Mouse (Mus musculus) left cerebral cortex, adult 8-10 months (tissue): ENCODE measurements around the gene Zfp518a. TPM values are rescaled to one million over a fixed set of nuclear protein-coding genes. Genes with fewer than 3 reads are reported as not detected.

Experiments
- DNase-seq, 2 experiments: peaks; one replicate each; pipeline ENCODE4 v3.0.0; 2022; ENCODE audit warnings: low spot score in 2 of 2
- total RNA-seq, 4 experiments: library from RNA; stranded (reverse); gene quantifications; 2 replicates each; pipeline ENCODE4 v1.2.4; 2022

Zfp518a gene
- 1 to 10 TPM; 6.4 to 9.5 (median 8.3) TPM for total RNA-seq

DNA sequence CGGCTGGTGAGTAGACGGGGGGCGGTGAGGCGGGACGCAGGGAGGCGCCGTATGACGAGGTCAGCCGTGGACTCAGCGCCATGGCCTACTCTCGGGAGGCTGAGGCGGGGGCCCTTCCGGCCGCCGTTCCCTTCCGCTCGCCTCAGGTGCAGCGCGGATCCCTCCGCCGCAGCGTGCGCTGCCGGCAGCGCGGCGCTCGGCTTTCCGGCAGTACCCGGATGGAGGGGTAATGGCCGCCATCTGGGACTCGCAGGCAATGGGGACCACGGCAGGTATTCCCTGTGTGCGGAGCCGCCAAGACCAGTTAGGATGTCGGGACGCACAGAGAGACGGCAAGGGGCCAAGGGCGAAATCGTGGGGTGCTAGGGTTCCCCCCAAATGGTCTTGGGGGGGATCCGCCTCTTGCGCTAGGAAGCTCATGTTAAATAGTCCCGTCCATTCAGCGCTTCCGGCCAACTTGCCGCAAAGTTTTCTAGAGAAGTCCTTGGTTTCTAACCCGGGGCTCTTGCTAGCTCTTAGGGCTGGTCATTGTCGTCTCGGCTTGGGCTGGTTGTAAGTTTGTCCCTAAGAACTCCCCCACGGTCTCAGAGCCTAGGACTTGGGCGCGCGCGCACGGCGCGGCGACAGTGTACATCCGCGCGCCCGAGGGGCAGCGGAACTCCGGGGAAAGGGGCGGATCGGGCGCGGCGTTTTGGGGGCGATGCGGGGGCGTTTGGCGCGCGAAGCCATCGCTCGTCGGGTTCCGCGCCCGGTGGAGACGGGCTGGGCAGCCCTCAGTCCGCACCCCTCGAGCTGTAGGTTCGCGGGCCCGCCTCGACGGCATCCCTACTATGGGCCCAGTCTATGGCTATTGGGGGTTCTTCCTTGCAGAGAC, at the start of gene Zfp518a:
Gene Zfp518a, plus strand, starts transcription at position 187 of the 874 bp plus-strand sequence.
- DNase-seq = peak; percentile 80 to 86

DNA sequence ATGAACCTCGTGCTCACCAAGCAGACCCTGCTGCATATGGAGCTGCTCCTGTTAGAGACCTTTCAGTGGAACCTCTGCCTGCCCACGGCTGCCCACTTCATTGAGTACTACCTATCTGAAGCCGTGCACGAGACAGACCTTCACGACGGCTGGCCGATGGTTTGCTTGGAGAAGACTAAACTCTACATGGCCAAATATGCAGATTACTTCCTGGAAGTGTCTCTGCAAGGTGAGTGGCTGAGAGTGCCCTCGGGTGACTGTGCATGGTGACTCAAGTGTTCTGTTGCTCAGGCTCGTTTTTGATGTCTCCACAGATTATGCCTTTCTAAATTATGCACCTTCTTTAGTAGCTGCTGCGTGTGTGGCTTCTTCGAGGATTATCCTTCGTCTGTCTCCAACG, 49.8 kb upstream of the Zfp518a start:
- no peak for DNase-seq

DNA sequence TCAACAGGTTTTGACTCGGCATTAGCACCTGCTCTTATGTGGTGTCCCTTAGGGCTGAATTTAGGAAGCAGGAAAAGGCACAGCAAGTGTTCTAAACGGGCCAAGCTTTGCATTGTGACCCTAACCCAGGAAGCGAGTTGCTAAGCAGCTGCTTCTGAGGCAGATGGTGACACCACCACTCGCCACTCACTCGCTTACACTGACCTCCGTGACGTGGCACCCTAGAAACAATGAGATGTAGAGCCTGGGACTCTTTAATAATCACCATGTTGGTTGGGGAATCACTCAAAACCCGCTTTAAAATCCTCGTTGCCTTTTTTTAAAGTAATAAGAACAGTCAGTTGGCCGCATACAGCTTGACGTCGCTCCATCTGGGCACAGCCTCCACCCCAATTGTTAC, 45.1 kb upstream of the Zfp518a start:
- no peak for DNase-seq

DNA sequence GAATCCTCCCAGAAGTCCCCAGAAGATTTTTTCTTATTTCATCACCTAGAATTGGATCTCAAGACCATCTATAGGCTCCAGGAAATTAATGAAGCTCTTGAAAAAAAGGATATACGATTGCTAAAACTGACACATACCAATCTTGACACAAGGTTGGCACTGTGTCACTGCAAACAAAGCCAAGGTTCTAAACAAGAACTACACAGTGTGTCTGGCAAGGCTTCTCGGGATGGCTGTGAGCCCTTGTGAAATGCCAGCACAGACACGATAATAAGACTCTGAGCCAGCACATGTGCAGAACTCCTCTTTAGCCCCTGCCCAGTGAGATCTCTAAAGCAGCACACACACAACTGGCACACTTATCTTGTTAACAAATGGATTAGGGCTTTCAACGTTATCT, 35.0 kb upstream of the Zfp518a start:
- peak in 1 of 2 experiments; percentile 18 for DNase-seq

DNA sequence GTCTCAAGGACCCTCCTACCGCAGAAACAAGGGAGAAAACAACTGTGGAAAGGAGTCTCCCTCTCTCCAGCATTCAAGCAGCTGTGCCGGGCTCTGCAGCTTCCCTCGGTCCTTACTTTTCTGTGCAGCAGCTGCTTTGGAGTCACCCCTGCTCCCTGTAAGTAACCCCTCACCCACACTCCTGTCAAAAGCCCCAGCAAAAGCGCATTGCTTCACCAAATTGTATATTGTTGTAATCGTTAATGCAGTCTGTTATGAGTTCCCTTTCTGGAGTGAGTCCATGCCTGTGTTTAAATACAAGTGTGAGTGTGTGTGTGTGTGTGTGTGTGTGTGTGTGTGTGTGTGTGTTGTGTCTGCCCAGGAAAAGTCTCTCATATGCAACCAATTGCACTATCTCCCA, 26.2 kb upstream of the Zfp518a start:
- no peak for DNase-seq

DNA sequence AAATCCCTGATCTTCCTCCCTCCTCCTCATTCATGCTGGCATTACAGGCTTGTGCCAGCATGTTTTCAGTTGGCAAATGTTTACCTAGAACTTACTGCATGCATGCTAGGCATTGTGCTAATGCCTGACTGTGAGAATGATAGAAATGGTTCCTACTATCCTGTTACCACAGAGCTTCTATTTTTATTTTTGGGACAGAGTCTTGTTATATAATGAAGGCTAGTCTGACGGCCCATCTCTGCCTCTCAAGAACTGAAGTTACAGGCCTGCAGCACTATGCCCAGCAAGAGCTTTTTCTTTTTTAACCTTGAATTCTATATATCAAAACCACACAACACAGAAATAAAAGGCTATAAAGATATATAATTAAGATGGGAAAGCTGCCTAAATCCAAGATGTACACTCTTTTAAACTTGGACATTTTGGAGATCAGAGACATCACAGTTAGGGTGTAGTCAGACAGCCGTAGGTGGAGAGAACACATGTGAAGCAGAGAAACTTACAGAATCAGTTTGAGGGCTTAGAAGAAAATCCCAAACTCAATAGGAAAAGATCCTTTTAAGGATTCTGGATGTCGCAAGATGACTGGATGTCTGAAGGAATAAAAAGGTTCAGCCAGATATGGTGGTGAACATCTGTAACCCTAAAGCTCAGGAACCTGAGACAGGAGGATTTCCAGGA, 24.9 kb upstream of the Zfp518a start:
- no peak for DNase-seq

DNA sequence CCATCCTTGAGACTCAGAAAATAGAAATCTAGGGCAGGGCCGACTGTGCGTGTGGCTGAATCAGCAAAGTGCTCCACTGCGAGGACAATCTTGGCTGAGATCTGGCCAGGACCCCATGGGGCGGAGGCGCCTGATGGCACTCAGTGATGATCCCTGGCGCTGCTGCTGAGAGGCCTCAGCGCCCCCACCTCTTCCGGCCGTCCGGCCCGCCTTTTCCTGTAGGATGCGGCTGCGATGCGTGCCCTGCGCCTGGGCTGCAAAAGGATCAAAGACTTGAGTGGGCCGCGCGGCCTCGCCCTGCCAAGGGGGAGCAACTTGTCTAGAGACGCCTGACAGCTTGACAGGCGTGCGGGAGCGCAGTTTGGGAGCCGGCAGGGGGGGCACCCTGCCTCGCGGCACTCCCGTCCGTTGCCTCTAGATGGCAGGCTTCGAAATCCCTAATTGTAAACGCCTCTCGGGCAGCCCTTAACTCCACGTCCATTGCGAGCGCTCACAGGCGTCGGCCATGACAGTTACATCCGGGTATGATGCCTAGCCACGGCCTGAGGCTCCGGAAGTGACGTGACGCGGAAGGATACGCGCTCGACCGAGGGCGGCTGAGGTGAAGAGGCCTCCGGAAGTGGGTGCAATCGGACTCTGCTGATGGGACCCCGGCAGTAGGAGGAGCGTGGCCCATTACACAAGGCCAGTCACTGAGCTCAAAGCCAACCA, 21.4 kb upstream of the Zfp518a start:
- DNase-seq = peak; percentile 69 to 87

DNA sequence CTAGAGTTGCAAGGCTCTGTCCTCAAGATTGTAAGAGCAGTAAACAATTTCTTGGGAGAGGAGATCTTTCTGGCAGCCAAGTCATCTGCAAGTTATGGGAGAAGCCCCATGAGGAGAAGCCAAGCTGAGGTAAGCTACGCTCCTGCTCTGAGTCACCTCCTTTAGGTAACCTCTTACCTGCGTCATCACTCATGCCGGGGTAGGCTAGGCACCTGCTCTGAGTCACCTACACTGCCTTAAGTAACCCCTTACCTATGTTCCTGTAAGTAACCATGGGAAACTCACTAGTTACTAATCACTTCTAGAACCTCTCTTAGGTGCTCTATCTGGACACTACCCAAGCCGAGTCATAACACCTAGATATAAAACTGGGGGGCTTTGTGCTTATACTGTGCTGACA, 12.8 kb upstream of the Zfp518a start:
- no peak for DNase-seq

DNA sequence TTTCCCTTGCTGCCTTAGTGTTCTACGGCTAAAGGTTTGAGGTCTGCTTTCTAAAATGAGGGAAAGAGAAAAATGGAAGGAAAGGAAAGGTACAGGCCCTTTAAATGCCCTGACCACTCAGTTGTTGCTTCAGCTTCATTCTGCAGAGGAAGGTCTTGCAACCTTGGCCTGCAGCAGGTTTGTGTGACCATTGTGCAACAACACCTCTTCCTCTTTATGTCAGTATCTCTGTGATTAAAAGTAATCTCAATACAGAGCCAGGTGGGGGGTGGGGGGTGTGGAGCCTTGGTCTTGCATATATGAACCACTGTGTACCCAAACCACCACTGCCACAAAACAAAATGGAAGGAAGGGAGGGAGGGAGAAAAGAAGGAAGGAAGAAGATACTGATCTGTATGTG, 5.6 kb upstream of the Zfp518a start:
- no peak for DNase-seq

DNA sequence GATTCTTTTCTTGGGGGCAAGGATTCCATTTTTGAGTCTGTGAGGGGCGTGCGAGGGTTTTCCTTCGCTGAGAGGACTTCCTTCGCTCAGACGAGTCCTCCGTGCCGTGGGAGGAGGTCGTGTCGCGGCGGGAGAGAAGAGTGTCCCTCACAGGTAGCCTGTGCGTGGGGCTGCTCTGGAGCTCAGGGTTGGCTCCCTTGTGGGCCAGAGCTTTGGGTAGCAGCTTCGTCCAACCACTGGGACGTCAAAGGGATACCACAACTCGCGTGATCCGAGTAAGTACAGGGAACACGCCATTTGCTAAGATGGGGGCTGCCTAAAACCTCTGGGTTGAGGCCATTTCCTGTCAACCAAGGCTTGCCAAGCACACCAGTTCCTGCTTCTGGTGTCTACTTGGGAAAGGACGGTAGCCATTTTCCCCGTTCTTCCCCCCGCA, 416 bp upstream of the Zfp518a start:
- DNase-seq = no peak

DNA sequence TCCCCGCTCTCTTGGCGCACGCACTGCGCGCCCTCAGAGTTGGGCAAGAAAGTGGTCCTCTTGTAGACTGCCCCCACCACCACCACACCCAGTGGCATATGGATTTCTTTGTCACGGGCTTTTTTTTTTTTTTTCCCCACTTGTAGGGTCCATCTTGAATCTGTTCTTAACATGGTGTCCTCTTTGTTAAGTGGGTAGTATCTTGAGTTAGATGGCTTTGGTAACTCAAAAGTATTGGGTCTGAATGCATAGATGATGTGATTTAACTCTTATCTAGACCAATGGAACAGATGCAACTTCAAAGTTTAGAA, 843 bp downstream of the Zfp518a start:
- DNase-seq = no peak

DNA sequence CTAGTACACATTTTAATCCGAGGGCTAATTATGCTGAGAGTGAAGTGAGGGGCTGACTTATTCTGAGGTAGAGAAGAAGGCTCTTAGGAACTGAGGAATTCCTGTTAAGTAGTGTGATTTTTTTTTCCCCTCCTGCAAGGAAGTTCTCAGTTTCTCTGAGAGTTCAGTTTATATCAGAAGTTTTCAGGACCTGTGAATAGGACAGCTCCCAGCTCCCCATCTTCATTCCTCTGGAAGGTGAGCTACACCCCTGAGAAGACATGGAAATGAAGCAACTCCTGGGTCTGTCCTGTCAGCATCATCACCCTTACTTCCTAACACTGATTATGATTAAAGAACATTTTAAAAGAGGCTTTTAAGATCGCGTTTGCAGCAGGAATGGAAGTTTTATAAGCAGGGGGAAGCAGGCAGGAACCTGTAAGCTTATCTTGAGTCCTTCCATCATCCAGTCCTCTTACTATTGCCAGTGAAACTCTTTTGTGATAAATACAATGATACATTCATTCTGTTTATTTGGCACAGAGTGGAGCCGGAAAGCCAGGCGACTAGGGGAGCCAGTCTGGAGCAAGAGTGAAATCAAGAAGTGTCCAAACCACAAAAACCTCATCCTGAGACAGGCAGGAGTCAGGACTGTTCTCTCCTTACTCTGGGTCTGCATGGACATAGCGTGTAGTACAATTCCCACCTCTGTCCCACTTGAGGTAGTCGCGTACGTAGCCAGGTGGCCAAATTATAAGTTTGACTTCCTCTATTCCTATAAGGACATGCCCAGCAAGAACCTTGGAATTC, 37.3 kb downstream of the Zfp518a start:
- DNase-seq = no peak

DNA sequence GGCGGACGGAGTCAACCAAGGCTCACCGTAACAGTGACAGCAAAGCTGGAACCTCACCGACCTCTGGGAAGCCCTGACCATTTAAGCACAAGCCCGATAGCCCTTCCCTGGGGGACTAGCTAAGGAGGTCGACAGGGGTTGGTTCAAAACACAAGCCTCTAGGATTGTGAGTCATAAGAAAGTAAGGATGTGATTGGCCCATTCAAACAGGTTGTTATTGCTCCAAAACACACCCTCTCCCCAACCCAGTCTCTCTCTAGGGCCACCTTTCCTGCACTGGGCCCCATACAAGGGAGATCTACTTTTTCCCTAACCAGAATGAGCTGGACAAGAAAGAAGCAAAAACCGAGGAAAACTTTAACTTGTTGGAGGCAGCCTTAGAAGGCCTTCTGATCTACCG, 40.9 kb downstream of the Zfp518a start:
- no peak for DNase-seq

DNA sequence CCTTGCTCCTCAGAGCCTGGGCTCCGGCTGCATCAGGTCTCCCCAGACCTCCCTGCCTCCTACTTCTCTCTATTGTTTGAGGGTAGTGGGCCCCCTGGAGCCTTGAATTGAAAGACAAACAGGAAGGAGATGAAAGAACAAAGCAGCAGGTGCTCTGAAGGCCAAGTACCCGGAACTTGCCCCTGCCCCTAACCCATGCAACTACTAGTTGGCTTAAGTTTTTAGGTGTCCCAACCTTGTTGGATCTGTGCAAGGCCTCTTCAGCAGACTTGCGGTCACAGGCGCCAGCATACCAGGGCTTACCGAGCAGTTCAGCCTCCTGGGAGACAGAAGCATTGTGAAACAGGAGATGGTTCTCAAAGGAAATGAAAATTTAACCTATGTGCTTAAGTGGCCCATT, 41.5 kb downstream of the Zfp518a start:
- DNase-seq = no peak

DNA sequence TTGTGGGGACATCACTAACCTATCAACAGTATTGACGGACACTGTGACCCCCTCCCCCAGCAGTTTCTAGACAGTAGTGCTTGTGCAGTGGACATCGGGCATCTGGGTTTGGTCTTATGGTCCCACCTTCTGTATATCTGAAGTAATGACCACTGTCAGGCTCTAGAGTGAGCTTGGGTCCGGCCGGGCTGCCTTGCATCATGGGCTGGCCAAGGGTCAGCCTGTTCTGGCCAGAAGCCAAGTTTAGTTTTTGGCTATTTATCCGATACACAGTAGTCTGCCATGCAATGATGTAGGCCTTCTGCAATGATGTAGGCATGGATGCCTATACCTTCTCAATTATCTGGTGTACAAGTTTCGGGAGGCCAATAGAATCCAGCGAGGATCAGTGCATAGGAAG, 49.0 kb downstream of the Zfp518a start:
- DNase-seq = no peak

DNA sequence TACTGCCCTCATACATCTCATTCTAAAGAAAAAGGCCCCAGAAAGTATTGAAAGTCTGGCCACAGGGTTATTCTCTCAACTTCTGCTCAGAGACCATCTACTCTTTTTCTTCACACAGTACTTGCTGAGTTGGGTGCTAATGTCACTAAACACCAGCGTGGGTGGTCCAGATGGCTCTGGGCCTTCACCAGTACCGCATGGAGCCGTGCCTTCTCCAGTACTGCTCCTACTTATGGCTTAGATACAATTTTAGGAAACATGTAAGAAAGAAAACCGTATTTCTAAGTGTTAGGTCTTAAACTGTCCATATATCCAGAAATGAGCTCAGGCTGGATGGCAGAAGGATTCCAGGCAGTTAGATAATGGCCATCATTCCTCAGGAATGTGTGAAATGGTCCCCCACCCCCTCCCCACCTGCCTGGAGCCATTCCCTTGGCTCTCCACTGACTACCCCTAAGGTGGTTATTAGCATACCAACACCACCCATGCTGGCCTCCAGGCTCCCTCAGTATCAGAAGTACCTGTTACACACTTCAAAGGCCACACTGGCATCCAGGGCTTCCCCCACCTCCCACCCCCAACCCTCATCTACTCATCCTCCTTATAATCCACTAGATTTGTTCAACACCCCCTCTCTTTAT, 52.6 kb downstream of the Zfp518a start:
- DNase-seq = peak in 1 of 2 experiments; percentile 25

DNA sequence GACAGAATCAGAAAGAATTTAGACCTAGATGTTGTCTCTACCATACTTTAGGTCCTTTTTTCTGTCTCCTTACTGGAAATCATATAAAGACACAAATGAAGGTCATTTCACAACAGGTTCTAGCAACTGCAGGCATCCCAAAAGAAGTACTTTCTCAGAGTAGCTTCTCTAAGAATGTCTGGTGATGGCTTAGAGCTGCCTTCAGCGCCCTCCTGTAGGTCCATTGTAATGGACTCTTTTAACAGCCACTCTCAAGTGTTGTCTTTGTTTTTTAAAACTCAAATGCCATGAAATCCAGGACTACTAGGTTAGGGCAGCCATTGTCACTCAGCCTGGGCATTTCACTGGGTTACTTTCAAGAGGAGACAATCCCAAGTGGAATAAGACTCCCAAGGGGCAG, 64.5 kb downstream of the Zfp518a start:
- DNase-seq = no peak

DNA sequence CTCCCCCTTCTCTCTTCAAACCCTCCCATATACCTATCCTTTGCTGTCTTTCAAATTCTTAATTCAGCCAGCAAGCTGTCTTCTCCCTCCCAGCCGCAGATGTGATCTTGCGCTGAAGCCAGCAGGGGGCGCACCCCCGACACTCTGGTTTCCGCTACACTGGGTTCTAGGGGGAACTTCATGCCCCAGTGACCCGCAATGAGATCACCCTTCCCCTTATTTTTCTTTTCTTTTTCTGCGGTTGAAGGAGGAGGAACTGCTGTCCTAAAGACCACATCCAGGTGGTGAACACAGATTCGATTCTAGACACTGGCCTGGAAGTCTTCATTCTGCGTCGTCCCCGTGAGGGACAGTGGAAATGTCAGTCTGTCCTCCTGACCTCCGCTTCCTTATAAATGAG, 68.5 kb downstream of the Zfp518a start:
- DNase-seq = no peak

DNA sequence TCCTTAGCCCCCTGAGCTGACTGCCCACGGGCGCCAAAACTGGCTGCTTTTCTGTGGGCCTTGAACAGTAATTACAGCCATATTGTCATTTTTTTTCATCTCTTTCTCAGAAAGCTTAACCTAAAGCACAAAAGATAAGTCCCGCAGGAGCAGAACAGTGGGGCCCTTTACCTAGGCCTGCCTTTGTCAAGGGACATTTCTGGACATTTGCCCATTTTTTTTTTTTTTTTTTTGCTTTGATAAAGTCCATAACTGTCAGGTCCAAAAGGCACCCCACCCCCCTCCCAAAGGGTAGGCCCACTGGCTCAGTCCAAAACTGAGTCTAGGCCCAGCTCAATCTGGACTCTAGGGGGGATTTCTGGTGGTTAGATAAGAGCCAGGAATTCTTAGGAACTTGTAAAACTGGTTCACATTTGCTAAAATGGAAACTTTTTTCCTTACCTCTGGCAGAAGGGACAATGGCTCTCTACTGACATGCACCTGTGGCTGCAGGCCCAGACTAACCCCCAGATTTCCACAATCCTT, 69.9 kb downstream of the Zfp518a start:
- DNase-seq = no peak

DNA sequence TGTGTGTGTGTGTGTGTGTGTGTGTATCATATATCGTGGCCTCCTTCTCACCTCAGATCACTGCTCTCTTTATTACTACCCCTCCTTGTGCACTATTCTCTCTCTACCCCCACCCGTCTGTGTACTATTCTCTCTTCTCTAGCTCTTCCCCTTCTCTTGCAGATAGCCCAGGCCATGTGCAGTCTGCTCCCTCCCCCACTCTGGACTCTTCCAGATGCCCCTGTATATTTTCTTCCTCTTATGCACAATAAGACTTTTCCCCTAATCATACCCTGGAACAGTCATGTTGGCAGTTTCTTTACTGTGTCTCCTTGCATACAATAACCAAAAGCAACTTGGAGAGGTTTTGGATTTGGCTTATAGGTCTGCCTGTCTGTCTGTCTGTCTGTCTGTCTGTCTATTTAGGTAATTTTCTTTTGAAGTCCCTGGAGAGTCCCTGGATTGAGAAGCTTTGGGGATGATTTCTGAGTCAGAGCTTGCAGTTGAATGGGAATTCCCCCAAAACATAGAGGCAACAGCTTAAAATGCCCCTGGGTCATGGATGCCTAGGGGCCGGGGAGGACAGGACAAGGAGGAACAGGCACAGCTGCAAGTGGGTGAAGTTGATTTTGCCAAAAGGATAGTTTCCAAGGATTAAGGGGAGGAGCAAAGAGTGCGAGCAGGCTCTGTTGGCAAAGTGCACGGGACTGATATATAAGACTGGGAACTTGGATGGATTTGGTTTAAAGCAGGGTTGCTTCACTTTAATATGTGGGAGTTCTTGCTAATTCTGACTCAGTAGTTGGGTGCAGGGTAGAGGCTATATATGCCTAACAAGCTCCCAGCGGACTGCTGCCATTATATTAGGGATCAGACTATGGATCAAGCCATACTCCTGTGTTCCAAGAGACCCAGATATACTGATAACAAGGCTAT, 70.7 kb downstream of the Zfp518a start:
- no peak for DNase-seq
